Mouse (Mus musculus) adipocyte (in vitro differentiated cells): ENCODE data around the gene Slc44a3.

ENCODE experiments used
- DNase-seq: peaks from one replicate; pipeline ENCODE4 v3.0.0-alpha.2; 2016; ENCODE audit warnings: low spot score

The Slc44a3 gene

DNA sequence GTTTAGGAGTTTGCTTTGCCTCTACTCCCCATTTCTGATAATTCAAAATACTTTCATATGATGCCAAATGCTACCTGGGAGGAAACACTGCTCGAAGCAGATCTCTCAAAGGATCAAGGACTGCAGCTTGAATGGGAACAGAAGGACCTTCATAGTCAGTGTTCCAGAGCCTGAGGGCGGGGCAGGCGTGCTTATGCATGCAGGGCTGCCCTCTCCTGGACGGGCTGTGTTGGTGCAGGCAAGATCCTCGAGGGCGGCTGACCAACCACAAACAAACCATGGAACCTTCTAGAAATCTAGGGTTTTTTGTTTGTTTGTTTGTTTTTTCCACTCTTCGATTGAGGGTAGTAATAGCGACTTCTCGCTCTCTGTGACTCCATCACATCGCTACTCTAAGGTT is 32.0 kb downstream of the Slc44a3 start:
- DNase-seq, result peak; percentile 79

GRCm38 (mm10) chr3:121493997-121494421 is 38.2 kb downstream of the Slc44a3 start:
- DNase-seq, result peak; percentile 58

DNA sequence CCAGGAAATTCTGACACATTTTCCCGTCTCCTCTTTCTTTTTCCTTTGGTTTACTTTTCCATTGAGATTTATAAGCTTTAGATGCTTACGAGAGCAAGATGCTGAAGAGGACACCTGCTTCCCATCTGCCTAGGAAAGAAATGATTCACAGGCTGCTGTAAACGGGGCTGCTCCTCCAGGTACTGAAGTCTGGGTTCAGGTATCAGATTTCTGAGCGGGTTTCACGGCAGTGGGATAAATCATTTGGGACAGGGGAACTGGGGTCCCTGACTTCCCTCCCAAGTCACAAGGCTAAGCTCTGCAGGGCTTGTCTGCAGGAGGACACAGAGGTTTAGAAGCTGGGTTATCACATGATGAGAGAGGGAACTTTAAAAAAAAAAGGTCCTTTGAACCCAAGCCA is 40.2 kb downstream of the Slc44a3 start:
- DNase-seq, result no peak

- DNase-seq, result no peak
Observed at GRCm38 (mm10) chr3:121490941-121491340, 41.3 kb downstream of the Slc44a3 start.

DNA sequence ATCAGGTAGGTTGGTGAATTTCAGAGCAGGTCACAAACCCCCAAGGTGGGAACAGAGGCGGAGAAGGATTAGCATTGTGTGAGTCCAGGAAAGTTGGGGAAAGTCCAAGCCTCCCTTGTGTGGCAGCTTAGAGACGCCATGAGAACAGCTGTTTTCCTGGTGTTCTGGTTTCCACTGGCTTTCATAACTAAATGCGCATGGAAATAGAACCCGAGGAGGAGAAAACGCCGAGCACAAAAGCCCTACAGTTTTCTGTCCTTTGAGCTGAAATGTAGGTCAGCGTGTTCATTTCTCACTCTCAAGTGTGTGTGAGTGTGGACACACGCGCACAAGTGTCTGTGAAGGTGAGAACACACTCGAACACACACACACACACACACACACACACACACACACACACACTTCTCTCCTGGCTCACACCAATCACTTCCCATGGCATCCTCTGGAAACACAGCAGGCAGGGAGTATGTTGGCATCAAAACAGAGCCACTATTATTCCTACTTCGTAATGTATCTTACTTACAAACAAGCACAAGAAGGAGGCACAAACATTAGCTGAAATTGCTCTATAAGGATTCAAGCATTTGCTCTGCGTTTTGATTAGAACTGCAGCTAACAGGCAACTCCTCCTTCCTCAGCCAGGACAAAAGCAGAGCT is 42.6 kb downstream of the Slc44a3 start:
- no peak for DNase-seq

- no peak for DNase-seq
Observed at GRCm38 (mm10) chr3:121485201-121485600, 47.0 kb downstream of the Slc44a3 start.

DNA sequence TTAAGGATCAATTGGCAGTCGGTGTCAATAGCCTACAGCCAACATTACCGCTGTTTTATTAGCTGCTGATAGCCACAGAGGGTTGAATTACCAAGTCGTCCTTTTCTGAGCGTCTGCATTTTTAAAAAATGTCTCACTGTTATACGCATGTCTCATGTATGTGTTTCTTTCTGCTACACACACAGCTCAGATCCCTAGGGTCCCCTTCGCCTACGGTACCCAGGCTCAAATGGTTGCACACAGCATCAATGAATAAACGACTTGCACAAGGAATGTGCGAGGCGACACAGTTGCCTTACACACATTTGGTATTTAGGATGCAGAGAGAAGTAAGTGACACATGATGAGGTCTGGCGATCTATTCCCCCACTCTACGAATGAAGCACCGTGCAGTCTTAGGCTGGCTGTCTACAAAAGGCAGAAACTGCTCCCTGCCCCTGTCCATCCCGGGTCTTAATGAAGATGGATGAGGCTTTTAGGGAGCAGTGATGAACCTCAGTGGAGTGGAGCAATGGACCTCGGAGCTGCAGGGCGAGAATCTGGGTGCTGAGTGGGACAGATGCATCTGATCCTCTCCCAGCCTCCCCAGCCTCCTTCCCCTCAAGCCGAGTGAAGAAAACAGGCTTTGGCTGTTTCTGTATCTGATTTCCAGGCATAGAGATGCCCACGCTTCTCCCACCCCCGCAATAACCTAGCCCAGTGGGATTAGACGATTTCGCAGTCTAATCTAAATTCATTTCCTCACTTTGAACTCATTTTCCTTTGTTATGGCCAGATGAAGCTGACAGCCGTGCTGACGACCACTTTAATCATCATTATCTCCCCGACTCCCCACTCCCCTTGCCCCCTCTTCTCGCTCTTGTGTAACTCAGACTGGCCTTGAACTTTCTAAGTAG is 48.7 kb downstream of the Slc44a3 start:
- no peak for DNase-seq

DNA sequence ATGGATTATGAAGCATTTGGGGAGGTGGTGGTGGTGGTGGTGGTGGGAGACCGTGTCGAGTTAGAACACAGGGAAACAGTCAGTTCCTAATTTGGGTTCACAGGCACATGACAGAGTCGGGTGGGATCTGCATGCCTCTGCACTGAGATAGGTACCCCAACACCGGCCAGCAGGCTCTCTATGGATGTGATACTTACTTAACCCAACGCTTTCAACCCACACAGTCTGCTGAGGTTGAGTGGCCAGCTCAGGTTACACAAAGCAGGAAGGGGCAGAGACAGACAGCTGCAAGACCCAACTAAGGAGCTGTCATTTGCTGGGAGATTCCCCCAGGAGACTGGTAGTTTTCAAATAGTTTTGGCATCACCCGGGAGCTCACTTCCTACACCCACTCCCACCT is 50.6 kb downstream of the Slc44a3 start:
- no peak for DNase-seq

DNA sequence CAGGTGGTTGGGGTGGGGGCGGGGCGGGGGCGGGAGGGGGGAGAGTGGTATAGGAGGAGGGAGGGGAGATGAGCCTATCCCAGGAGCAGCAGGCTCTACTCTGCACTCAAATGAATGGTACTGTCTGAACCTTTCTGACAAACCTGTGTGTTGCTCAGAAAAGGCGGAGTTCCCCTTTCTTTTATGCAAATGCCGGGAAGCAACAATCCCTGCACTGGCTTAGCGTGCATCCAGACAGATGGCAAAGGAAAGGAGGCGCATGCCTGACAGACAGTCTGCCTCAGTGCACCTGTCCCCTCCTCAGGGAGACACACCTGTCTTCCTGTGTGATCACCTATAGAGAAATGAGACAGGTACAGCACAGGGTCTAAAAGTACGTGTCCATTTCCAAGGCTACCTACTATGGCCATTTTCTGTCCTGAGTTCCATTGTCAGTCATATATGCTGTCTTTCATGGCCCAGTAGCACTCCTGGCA is 51.2 kb downstream of the Slc44a3 start:
- DNase-seq, result no peak

DNA sequence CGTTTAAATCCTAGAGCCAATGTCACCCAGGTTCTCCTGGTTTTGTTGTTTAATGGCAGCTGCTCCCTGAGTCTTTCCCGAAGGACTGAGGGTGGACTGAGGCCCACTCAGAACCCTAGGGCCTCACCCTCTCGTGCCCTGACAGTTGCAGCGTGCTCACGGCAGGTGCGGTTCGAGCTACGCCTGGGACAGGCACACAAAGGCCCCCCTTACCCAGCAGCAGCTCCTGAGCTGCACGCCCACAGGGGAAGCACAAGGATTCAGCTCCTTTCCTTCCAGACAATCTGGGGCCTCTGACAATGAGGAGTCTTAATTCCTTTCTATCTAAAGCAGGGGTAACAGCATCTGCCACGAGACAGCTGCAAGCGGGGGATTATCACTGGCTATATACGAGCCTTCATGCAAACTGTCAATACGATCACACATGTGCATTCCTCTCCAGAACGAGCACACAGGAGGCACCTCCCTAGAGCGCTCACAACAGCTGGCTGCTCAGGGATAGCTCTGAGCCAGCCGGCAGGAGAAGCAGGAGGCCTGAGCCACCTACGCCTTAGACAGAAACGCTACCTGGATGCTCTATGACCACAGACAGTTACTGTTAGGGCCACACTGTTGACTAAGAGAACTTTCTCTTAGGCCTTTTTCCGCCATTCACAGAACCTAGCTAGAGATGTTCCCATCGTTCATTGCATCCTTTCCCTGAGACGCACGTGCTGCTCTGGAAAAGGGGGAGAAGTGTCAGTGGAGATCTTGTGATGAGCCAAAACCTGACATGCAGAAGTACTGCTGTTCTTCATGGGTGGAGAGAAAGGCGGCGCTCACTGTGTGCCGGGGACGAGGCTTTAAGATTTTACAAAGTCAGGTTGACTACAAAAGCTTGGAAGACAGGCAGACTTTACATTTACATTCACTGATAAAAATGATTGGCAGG is 51.9 kb downstream of the Slc44a3 start:
- DNase-seq, result no peak

DNA sequence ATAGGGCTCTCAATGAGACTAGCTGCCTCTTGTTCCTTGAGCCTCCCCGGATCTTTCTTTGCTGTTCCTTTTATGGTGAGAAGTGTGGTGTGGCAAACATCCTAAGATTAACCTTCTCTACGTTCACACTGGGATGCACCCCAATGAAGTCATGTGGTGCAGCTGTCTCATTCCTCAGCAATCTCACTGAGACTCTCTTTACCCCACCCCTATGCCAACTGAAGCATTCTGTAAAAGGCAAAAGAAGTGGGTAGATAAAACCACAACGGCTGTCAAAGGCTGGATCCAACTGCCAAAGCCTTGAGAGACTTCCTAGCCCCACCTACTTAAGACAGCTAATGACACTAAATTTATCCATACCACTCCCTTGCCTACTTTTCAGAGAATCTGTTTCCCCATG is 57.5 kb downstream of the Slc44a3 start:
- no peak for DNase-seq

- no peak for DNase-seq
Observed at GRCm38 (mm10) chr3:121471703-121472102, 60.5 kb downstream of the Slc44a3 start.

- DNase-seq, result peak; percentile 47
Observed at GRCm38 (mm10) chr3:121469185-121469975, 62.8 kb downstream of the Slc44a3 start.

DNA sequence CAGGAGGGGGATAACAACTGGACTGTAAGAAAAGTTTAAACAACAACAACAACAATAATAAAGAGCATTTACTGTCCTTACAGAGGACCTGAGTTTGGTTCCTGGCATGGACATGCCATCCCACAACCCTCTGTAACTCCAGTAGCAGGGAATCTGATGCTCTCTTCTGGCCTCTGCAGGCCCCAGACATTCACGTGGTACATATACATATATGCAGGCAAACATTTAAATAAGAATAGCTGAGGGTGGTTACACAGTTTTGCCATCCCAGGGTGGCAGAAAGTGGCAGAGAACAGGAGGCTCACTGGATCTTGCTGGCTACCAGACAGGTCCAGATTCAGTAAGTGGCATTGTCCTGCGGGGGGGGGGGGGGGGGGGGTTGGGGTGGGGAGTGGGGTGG is 64.1 kb downstream of the Slc44a3 start:
- no peak for DNase-seq

- no peak for DNase-seq
Observed at GRCm38 (mm10) chr3:121467094-121467552, 65.1 kb downstream of the Slc44a3 start.

DNA sequence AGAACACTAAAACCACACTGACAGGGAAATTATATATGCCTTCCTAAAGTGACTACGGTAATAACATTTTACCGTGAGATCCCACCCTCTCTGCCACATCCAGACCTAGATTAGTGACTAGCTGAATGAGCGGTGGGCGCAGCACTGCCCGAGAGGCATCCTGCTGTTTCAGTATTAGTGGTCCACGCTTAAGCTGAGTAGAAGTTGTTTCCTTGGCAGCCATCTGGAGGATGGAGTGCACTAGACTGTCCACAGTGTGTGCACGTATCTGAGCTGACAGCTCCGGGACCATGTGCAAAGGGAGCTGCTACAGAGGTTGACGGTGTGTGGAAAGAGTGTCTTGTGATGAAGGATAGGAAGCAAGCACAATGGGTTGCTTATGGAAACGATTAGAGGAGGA is 66.4 kb downstream of the Slc44a3 start:
- no peak for DNase-seq

- no peak for DNase-seq
Observed at GRCm38 (mm10) chr3:121464733-121465305, 67.4 kb downstream of the Slc44a3 start.

GRCm38 (mm10) chr3:121462782-121463181 is 69.4 kb downstream of the Slc44a3 start:
- no peak for DNase-seq

DNA sequence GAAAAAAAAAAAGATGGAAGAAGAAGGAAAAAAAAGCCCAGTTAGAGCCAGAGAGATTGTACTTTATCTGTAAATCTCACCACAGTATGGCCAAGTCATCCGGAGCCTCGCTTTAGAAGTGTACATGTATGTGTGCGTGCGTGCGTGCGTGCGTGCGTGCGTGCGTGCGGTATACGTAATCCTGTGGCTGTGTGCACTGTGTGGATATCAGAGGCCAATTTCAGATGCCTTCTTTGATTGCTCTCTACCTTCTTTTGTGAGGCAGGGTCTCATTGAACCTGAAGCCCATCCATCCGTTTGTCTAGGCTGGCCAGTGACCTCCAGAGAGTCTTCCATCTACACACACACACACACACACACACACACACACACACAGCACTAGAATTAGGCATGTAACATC is 70.7 kb downstream of the Slc44a3 start:
- no peak for DNase-seq

- no peak for DNase-seq
Observed at GRCm38 (mm10) chr3:121460473-121461193, 71.6 kb downstream of the Slc44a3 start.
